Mouse (Mus musculus) stomach, postnatal 0 days (tissue): ENCODE measurements around the gene Cdc42ep1.

Source experiments
- CTCF ChIP-seq: IDR thresholded peaks from 2 replicates; pipeline ENCODE4 v1.5.1; 2016; ENCODE audit warnings: antibody characterized with exemption, low read depth, mild to moderate bottlenecking, moderate library complexity
- EP300 ChIP-seq: optimal IDR thresholded peaks from 2 replicates; pipeline ENCODE3; 2016; ENCODE audit warnings: antibody characterized with exemption

- TF ChIP-seq CTCF (no peak), EP300 (no peak)
Measured at GRCm38 (mm10) chr15:78892440-78892839, 50.0 kb downstream of the Cdc42ep1 start.
